Mouse (Mus musculus) retina, postnatal 1 day (tissue): Measurements from ENCODE around the gene Bpnt1.
"Not testable (repeated sequence)": the region's sequence is repeated elsewhere in the genome, so short reads cannot be mapped to it uniquely, and the experiment has no call there.

Experiments
- DNase-seq: peaks from one replicate; pipeline ENCODE4 v3.0.0-alpha.2; 2012

Bpnt1 gene

GRCm38 (mm10) chr1:185331983-185332430 lies at the start of gene Bpnt1:
Bpnt1 (plus strand) TSS chr1:185332149.
- peak; percentile 94 for DNase-seq

- DNase-seq, result no peak
Measured at GRCm38 (mm10) chr1:185282846-185283245, 49.1 kb upstream of the Bpnt1 start.

GRCm38 (mm10) chr1:185283247-185283646 lies 48.7 kb upstream of the Bpnt1 start:
- DNase-seq, result no peak

DNA sequence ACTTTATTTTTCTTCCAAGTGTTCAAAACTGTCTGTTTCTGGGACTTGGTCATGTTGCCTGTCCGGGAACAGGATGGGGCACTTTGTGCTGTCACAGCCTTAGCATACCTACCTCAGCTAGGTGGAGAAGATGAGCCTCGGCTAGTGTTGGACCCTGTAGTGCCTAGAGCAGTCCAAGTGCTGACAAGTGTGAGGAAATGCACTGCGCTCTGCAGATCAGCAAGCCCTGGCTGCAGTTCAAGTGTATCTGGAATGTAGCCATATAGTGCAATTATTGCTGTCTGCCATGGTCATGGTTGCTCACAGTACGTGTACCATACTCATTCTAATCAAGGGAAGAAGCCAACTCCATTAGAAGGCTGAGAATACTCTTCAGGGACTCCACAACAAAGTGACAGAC lies 47.2 kb upstream of the Bpnt1 start:
- peak; percentile 45 for DNase-seq

DNA sequence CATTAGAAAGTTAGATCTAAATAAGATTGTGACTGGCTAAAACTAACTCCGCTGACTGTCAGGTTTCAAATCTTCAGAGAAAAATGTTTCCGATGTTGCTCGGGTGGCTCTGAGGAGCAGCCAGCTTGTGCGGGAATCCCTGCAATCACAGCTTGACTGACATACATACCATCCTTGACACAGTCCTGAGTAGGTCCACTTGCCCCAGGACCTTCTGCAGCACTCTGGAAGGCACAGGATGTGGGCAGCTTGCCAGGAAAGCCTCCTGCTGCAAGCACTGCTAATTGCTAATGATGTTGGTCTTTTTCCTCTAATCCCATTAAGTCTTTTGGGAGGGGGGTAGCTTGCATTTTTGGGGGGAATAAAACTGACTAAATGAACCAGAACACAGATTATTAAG lies 46.8 kb upstream of the Bpnt1 start:
- DNase-seq, result peak; percentile 86

- no peak for DNase-seq
Measured at GRCm38 (mm10) chr1:185287066-185287465, 44.9 kb upstream of the Bpnt1 start.

GRCm38 (mm10) chr1:185289231-185289630 lies 42.7 kb upstream of the Bpnt1 start:
- no peak for DNase-seq

DNA sequence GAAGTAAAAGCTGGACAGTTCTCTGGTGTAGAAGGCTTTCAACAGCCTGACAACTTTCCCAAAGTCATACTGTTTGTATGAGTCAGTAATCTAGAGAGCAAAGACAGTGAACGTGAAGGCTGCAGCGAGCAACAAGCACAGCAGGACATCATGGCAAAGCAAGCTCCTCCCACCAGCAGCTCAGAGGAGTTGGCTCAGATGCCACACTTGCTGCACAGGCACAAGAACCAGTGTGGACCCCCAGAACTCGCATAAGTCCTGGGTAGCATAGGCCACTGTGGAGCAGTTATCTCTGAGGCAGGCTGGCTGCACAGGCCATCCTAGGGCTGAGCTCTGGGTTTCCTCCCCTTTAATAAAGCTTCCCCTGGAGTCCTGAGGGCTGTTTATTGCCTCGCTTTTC lies 40.6 kb upstream of the Bpnt1 start:
- DNase-seq, result no peak

- no peak for DNase-seq
Measured at GRCm38 (mm10) chr1:185292646-185293360, 39.1 kb upstream of the Bpnt1 start.

GRCm38 (mm10) chr1:185296850-185297249 lies 35.1 kb upstream of the Bpnt1 start:
- DNase-seq, result no peak

GRCm38 (mm10) chr1:185298496-185298895 lies 33.5 kb upstream of the Bpnt1 start:
- no peak for DNase-seq

DNA sequence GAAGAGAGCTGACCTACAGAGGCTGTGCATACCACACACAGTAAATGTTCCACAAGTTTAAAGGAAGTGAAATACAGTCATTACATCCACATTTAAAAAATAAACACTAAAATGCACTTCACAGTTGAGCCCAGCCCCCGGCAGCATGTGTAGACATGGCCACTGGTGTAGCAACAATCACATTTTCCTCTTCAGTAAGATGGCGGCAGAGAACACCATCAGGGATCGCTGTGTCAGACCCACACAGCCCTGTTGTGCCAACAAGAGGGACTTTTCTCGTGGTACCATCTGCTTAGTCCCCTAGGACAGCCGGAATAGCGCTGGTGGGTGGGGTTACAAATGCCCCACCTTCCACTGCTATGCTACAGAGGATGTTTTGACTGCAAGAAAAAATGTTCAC lies 29.1 kb upstream of the Bpnt1 start:
- DNase-seq, result no peak

DNA sequence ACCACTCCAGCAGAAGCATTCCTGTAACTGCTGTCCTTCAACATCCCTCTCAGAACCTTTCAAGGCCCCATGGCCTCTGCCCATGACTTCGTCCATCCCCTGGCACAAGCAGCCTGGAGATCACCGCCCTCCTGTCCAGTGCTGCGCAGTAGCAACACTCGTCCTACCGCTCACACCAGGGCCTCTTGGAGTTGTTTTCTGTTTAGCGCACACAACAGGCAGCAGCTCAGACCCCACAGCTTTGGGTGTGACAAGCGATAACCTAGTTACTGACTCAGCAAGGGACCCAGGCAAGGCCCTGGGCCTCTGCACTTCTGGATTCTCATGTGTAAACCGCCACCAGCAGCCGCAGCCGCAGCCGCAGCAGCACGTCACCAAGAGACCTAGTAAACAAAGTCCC lies 25.1 kb upstream of the Bpnt1 start:
- no peak for DNase-seq

- no peak for DNase-seq
Measured at GRCm38 (mm10) chr1:185307645-185308044, 24.3 kb upstream of the Bpnt1 start.

- no peak for DNase-seq
Measured at GRCm38 (mm10) chr1:185308334-185308733, 23.6 kb upstream of the Bpnt1 start.

DNA sequence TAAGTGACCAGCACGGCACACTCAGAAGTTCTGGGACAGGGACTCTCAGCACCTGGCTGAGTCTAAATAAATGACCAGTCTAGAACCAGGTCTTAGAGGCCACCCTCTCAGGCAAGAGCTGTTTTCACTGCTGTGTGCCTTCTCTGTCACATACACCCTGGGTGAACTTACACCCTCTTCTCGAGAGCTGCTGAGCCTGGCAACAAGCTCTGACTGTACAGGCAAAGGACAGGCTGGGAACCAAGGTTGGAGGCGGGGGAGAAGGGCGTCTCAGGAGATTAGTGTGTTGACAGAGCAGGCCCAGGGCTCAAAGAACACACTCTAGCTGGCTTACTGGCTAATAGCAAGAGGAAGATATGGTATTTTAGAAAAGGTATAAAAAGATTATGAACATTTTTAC lies 23.0 kb upstream of the Bpnt1 start:
- no peak for DNase-seq

DNA sequence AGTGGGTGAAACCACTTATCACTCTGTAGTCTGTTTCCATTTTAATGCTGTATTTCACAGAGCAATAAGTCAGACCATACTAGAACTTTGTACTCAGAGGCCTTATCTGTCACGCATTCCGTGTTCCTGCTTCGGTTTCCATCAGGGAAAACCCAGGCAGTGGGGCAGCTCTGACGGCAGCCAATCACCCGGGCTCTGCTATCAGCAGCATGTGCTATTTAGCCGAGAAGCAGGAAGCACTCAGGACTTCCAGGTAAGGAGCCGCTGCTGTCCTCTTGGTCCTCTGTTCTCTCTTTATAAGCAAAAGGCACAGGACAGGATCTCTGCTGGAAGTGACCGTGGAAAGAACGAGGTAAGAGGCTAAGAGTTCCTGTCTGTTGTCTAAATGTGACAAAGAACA lies 20.0 kb upstream of the Bpnt1 start:
- DNase-seq, result no peak

DNA sequence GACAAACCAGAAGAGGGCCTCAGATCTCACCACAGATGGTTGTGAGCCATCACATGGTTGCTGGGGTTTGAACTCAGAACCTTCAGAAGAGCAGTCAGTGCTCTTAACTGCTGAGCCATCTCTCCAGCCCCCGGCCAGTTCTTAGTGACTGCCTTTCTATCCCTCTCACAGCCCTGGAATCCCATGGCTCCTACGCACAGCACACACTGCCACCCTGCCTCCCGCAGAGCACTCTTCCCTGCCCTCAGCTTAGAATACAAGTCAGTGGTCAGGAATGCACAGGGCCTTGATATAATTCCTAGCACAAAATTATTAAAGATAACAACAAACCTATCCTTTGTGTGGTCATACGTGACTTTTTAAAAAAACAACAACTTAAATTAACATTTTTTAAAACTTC lies 17.4 kb upstream of the Bpnt1 start:
- DNase-seq, result no peak

DNA sequence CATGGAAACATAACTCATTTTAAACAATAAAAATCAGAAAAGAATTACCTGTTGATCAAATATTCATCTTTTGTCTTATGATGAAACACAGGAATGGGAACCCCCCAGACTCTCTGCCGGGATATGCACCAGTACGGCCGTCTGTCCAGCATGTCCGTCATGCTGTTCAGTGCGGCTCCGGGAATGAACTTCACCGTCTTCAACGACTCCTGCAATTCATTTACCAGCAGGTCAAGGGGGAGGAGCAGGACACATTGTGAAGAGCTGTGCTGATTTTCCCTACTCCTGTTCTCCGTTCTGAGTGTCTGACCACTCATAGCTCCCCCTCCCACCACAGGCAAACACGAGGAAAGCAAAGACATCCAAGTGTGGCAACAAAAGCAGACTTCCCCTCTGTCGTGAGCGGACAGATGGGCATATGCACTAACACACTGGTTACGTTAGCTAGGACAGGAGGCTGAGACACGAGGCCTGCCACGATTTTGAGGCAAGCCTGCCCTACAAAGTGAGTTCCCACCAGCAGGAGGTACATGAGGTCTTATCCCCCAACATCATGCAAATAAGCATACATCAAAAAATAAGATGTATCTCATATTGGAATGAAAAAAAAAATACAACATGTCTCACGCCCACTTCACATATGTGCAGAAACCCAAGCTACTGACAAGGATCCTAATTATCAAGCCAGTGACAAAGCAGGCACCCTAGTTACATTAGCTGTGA lies 15.9 kb upstream of the Bpnt1 start:
- DNase-seq, result no peak

DNA sequence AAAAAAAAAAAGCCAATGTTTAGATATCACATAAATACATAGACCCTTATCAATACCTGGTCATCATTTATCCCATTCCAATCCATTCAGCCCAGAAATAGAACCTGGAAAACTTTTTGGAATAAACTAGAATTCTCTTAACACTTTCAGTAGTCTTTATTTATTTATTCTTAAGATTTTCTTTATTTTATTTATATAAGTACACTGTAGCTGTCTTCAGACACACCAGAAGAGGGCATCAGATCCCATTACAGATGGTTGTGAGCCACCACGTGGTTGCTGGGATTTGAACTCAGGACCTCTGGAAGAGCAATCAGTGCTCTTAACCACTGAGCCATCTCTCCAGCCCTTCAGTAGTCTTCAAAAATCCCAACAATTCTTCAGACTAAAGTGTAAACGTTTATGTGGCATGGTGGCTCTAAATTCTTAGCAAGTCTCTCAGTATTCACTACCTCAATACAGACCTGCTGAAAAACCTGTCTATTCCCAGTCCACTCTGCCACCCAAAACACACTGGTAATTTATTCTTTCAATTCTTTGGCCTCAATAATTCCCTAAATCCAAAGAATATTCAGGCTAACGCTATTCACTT lies 4.1 kb upstream of the Bpnt1 start:
- not testable (repeated sequence) for DNase-seq

GRCm38 (mm10) chr1:185328721-185329610 lies 3.0 kb upstream of the Bpnt1 start, which contains the start of gene Iars2:
Iars2 (minus strand) TSS chr1:185329396.
- DNase-seq, result peak; percentile 92

DNA sequence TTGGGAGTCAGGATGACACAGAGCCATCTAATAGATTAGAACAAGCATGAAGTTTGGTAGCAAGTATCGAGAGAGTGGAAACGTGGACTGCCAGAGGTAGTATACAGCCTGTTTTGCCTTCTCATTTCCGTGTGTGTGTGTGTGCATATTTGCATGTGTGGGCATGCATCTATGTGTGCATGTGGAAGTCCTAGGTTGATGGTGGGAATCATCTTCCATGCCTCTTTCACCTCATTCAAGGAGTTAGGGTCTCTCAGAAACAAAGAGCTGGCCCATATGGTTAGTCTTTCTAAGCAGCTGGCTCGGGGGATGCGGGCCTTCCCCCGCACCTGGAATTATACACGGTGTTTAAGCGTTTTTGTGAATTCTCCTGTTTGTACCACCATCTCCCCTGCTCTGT lies 2.1 kb upstream of the Bpnt1 start:
- DNase-seq, result no peak

DNA sequence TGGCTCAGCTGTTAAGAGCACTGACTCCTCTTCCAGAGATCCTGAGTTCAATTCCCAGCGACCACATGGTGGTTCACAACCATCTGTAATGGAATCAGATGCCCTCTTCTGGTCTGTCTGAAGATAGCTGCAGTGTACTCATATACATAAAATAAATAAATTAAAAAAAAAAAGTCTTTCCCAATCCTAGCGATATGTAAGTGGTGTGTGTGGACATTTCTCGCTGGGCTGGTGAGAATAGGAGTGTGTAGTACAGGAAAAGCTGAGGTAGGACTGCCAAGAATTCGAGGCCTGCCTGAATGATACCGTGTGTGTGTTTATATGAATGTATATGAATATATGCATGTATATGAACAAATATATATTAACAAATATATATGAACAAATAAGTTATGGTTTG lies 585 bp upstream of the Bpnt1 start:
- no peak for DNase-seq
